Mouse (Mus musculus) mammary gland, adult 2 months (tissue): ENCODE data around the gene Timm29. TPM values are rescaled to one million over a fixed set of nuclear protein-coding genes. Genes with fewer than 3 reads are reported as not detected.

ENCODE experiments used
- polyA plus RNA-seq: library from polyadenylated mRNA; depleted of rRNA; stranded (reverse); fragments of >200 nt; gene quantifications from 2 replicates; pipeline ENCODE4 v1.2.3, GENCODE M21; 2012; ENCODE audit warnings: low replicate concordance; rRNA removed

The Timm29 gene
- 35.6 and 39.1 TPM in 2 replicates for polyA plus RNA-seq

DNA sequence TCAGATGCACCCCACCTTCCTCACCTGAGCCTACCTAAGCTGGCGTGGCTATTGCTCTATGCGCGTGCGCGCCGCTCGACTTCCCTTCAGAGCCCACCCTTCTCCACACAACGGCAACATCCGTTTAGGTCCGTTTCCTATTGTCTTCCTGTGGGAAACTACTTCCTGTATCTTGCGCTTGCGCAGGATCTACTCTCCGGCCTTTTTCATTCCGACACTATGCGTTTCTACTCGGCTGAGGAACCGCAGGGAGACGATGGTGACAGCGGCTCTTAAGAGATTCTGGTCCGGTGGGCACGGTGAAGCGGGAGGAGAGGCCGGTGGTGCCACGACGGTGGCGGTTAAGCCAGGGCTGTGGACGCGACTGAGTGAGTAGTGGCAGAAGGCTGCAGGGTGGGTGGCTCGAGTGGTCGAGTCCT, at the start of gene Timm29, which contains the start of gene Yipf2:
TSS of gene Timm29 (plus strand) at position 20 of the 419 bp plus-strand sequence.
TSS of gene Yipf2 (minus strand) at position 126 of the 419 bp plus-strand sequence.

DNA sequence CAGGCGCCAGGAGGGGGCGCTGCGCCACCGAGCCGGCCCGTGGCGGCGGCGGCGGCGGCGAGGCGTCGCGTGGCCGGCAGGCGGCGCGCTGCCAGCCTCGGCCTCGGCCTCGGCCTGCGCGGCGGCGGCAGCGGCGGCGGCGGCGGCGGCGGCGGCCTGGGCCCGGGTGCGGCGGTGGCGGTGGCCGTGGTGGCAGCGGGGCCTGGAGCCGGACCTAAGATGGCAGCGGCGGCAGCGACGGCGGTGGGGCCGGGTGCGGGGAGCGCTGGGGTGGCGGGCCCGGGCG, 45.8 kb upstream of the Timm29 start, which contains the start of gene Carm1:
TSS of gene Carm1 (plus strand) at position 106 of the 286 bp plus-strand sequence.

DNA sequence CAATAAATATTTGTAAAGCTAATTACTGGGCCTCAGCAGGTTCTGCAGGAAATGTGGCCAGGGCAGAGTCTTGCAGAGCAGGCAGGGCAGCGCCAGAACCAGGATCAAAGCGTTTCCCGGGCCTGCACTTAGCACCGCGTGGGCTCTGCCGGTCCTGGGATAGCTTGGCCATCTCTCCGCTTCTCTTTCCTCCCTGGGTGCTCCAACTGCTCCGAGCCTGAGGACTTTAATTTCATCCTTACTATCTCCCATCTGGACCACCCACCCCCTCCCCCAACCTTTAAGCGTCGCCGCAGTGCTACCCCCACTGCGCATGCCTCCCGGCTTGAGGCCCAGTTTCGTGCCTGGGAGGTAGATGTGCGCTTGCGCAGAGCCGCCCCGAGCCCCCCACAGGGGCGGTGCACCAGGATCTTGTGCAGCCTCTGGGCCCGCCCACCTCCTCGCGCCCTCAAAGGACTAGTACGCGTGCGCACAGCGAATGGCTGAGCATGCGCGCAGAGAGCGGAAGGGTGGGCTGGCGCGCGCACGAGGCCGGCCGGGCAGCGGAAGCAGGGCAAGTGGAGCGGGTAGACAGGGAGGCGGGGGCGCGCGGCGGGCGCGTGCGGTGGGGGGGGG, 23.2 kb downstream of the Timm29 start, which contains the start of gene Smarca4:
TSS of gene Smarca4 (plus strand) at position 553 of the 615 bp plus-strand sequence.

Other genes starting within 250 kb of the Timm29 start
- gene Ilf3, start 224.9 kb upstream of the Timm29 start, polyA plus RNA-seq: 44.0 and 48.9 TPM in 2 replicates
- 45.3 and 50.5 TPM in 2 replicates for gene Qtrt1, start 180.9 kb upstream of the Timm29 start, polyA plus RNA-seq
- gene Dnm2, start 167.8 kb upstream of the Timm29 start, polyA plus RNA-seq: 113 and 271 TPM in 2 replicates
- gene Tmed1, start 82.5 kb upstream of the Timm29 start, polyA plus RNA-seq: 28.0 and 35.2 TPM in 2 replicates
- gene AB124611, start 66.5 kb upstream of the Timm29 start, polyA plus RNA-seq: 19.5 and 28.6 TPM in 2 replicates
- gene Carm1, start 45.8 kb upstream of the Timm29 start, polyA plus RNA-seq: 106 and 115 TPM in 2 replicates
- gene Yipf2, start 106 bp downstream of the Timm29 start, polyA plus RNA-seq: 30.7 and 34.8 TPM in 2 replicates
- gene Smarca4, start 23.4 kb downstream of the Timm29 start, polyA plus RNA-seq: 31.1 and 50.5 TPM in 2 replicates
- 45.5 and 51.9 TPM in 2 replicates for gene Ldlr, start 130.8 kb downstream of the Timm29 start, polyA plus RNA-seq
- 1.5 and 2.2 TPM in 2 replicates for gene Spc24, start 167.6 kb downstream of the Timm29 start, polyA plus RNA-seq
- 46.1 and 74.2 TPM in 2 replicates for gene Kank2, start 206.0 kb downstream of the Timm29 start, polyA plus RNA-seq
- 133 and 228 TPM in 2 replicates for gene Angptl8, start 242.8 kb downstream of the Timm29 start, polyA plus RNA-seq